Mouse (Mus musculus) gastrocnemius, postnatal 25 days (tissue): Measurements from ENCODE around the gene Bsg. TPM values are rescaled to one million over a fixed set of nuclear protein-coding genes. Genes with fewer than 3 reads are reported as not detected.
"Not testable (repeated sequence)": the region's sequence is repeated elsewhere in the genome, so short reads cannot be mapped to it uniquely, and the experiment has no call there.

ENCODE experiments used
- DNase-seq: peaks from one replicate; pipeline ENCODE4 v3.0.0; 2022
- total RNA-seq, 2 experiments: library from RNA; stranded (reverse); gene quantifications; 1 replicate in 1 of 2; 2 replicates in 1 of 2; pipeline ENCODE4 v1.2.3; 2021

Gene Bsg
- total RNA-seq, 2 experiments from 2014 or later: 513 to 650 TPM

DNA sequence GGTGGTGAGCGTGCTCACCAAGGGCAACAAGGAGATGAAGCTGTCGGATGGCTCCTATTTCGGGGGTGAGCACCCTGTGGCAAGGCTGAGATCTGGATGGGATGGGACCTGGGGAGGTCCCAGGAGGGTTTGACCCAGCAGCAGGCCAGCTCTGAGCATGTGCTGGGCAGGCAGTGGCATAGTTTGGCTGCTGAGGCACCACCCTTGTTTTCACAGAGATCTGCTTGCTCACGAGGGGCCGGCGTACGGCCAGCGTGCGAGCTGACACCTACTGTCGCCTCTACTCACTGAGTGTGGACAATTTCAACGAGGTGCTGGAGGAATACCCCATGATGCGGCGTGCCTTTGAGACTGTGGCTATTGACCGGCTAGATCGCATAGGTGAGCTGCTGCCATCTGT, 29.6 kb downstream of the Bsg start:
- no peak for DNase-seq

DNA sequence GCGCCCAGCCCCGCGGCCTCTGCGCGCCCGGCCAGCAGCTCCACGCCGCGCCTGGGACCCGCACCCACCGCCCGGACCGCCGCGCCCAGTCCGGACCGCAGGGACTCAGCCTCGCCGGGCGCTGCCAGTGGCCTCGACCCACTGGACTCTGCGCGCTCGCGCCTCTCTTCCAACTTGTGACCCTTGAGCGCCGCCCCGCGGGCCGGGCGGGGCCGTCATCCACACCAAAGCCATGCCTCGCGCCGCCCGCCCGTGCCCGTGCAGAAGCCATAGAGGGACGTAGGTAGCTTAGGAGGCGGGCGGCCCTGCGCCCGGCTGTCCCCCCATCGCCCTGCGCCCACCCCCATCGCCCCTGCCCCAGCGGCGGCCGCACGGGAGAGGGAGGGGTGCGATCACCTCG, 31.1 kb downstream of the Bsg start:
- DNase-seq: no peak

DNA sequence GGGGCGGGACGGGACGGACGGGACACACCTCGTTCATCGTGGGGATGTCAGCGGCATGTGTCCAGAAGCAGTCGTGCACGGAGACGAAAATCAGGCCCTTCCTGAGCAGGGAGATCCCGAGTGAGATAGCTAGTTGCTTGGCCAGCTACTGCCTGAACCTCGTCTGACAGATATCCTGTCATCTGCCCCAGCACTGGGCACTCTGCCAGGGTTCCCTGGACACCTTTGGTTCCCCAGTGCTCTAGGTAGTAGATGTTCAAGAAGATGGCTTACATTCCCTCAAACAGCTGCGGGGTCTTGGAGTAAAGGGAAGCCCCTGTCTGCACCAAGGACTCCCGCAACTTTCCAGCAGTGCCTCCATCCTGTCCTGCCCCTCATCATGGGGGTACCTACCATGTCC, 32.4 kb downstream of the Bsg start:
- no peak for DNase-seq

DNA sequence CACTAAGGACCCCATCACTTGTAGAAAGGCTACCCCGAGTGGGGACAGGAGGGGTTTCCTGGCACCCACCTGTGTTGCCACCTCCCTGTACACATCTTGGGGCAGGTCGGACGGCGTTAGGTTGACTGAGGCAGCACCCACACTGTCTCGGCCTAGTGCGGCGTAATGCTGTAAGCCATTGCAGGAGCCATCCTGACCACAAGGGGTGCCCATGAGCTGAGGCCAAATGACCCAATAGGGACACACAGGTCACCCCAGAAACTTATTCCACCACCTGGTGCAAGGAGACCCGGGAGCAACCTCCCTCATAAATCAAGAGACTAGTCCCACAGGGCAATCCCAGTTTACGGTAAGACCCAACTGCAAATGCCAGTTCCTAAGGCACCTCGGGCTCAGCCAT, 34.0 kb downstream of the Bsg start:
- no peak for DNase-seq

DNA sequence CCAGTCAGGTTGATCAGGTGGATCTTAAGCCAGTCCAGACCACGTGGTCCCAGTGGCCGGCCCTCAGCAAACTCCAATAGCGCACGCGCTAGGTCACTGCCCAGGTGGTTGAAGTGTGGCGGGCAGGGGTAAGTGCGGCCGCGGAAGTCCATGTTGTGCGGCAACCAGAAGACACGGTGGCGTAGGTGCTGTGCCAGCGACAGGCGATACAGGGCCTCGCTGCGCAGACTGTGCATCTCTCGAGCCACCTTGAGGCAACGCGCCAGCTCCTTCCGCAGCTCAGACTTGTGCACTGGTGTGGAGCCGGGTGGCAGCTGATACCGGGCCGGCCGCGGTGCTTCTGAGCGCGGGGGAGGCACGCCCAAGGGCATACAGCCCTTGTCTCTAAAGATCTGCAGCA, 34.9 kb downstream of the Bsg start:
- DNase-seq: no peak

DNA sequence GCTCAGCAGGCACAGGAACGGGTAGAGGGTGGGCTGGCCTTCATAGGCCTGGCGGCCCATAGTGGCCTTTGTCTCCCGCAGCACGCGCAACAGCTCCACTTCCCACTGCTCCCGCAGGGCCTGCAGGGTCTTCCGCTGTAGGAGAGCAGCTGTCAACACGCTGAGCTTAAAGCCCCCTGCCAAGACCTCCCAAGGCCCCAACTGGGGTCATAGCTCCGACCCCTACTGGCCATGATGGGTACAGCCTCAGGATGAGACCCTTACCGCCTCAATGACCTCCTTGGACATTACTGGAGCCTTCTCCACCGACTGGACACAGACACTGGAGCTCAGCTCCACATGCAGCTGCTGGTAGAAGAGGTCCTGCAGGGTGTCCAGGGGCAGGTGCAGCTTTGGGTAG, 36.6 kb downstream of the Bsg start:
- DNase-seq: no peak

DNA sequence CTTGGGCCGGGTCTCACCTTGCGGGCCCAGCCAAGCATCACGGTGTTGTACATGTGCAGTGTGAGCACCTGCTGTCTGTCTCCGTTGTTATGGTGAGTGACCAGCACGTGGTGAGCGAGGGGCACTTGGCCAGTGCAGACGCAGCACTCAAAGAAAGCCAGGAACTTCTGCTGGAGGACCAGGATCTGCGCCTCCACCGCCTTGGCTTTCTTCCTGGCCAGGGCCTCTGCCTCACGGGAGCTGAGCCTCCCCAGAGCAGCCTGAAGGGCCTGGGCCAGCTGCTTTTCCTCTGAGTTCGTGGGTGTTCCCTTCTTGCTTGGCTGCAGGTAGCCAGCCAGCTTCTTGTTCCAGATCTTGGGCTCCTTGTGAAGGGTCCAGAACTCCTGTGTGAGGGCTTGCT, 38.9 kb downstream of the Bsg start:
- DNase-seq: no peak

DNA sequence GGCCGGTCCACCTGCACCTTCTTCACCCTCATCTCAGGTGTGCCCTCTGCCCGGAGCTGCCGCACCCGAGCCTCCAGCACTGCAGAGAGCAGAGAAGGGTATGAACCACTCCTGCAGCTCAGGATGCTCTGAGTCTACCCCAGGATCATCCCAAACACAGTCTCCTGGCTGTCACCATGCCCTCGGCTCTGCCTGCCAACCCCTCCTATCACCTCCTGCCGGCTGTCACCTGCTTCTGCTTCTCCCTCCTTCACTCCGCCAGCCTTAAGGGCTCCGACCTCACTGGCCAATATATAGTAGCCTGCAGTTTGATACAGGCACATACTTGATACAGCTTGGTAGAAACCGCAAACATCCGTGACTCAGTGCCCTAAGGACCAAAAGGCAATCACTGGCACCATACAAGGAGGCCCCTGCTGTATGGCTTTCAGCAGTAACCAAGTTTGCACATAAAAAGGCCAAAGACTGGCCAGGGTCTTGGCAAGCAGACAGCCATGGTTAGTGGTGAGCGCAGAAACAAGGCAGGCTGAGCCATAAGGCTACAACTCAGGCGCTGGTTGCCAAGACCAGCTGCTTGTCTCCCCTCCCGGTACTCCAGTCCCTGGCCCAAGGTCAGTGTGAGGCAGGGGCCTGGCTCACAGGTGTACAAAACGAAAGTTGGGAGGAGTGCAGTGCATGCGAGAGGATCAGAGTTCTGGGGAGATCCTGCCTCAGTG, 39.5 kb downstream of the Bsg start:
- DNase-seq: no peak

DNA sequence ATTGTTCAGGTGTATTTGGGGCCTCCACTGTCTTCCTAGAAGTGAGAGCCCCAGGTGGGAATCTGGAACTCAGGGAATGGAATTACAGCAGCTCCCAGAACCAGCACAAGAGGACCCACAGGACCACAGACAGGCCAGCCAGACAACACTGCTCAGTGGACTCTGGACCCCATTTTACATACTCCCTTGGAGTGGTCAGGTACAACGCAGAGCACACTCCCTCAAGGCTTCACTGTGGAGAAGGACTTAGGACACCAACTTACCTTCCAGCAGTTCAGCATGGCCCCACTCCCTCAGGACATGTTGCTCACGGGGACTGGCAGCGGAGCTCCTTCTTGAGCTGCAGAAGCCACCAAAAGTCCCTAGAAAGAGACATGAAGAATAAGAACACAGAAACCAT, 41.1 kb downstream of the Bsg start:
- no peak for DNase-seq

DNA sequence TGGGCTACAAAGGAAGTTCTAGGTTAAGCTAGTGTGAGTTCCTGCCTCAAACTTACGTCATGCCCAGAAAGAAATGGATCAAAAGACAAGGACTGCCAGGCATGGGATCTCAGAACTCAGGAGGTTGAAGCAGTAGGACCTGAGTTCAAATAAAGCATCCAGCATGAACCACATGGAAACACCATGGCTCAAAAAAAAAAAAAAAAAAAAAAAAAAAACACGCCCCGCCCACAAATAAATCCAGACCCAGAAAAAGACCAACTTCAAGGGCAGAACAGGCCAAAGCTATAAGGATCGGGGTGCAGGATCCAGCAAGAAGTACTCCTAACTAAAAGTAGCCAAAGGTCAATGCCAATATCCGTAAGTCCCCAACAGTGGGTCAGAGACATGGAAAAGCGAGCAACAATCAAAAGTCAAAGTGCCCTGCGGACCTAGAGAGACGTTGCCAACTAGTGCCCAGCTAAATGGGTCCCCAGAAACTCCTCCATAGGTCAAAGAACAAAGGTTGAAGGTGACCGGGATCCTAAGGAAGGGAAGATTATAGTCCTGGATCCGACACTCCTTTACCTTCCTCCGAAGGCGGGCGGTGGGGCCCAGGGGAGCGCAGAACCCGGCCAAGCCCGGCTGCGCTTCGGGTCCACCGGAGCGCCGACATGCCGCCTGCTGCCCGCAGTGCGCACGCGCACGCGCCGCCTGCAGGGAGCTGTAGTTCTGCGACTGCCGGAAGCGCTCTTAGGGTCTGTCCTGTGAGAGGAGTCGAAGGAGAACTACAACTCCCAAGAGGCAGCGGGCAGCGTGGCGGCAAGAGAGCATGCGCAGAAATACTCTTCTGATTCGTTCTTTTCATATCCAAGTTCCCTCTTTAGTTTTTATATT, 41.8 kb downstream of the Bsg start, which contains the start of gene Polrmt:
Gene Polrmt, minus strand, starts transcription at position 684 of the 876 bp plus-strand sequence.
- DNase-seq: peak; percentile 96

DNA sequence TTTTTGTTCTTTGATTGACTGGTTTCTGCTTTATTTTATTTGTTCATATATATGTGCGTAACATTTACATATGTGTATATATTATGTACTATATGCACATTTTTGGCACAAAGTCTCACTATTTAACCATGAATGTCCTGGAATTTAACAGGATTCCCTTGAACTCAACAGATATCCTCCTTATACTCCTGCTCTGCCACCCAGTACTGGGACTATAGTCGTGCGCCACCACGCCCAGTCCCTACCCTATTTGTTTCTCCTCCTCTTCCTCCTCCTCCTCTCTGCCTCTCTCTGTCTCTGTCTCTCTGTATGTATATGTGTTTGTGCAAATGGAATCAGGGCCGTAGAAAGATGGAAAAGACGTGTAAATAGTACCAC, 42.5 kb downstream of the Bsg start:
- DNase-seq: no peak

DNA sequence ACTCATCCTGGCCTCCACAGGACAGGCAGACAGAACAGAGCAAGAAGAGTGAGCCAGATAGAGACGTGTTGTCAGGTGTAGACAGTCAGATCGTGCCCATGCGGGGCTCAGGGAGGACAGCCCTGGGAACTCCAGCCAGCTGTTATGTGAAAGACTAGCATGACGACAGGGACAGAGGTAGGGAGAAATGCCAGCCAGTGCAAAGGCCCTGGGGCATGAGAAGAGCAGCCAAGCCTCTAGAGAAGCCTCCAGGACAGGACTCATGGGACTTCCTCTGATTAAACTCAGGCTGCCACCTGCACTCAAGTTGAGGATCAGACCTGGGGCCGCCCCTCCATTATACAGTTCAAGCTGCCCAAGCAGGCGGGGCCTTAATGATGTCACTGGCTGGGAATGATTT, 44.2 kb downstream of the Bsg start:
- no peak for DNase-seq

DNA sequence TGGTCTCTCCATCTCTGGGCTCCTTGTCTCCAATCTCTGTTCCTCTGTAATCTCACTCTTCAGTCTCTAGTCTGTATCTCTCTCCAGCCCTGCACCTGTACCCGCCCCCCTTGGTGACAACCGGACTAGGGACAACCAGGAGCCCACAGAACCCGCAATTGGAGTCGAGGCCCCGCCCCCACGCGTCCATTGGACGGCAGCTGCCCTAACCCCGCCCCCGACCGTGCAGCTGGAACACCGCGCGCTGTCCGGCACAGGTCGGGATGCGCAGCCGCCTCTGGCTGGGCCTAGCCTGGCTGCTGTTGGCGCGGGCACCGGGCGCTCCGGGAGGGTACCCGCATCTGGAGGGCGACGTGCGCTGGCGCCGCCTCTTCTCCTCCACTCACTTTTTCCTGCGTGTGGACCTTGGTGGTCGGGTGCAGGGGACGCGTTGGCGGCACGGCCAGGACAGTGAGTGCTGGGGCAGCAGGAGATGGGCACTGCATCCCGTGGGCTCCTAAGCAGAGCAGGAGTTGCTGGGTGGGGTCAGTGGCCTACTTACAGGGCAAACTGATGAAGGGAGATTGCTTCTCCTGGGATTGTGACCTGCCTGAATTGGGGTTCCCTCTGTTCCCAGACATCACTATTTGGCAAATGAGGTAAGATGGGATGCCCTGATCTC, 50.7 kb downstream of the Bsg start, which contains the start of gene Fgf22:
Gene Fgf22, plus strand, starts transcription at position 221 of the 661 bp plus-strand sequence.
- peak; percentile 68 for DNase-seq

DNA sequence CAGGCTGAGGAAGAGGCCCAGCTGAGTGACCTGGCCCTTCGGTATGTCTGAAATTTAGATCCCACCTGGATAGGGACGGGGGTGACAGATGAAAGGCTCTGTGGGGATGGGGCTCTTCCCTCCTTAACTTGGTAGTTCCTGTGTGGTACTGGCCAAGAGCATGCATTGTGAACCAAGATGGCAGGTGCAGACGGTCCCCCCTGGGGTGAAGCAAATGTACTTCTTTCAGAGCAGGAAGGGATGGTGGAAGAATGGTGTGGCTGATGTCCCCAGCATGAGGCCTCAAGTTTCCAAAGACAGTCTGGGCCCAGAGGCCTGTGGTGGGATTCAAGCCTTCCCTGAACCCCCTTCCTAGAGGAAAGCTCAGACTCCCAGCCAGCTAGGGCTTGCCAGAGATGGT, 51.6 kb downstream of the Bsg start:
- no peak for DNase-seq

DNA sequence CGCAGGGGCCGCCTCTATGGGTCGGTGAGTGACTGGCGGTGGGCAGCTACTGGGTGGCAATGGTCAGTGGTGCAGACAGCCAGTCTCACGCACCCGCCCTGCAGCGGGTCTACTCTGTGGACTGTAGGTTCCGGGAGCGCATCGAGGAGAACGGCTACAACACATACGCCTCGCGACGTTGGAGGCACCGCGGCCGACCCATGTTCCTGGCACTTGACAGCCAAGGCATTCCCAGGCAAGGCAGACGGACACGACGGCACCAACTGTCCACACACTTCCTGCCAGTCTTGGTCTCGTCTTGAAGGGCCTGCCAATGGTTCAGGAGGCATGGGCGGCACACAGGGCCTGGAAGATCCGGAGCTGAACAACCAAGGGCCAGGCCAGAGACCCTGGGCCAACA, 52.4 kb downstream of the Bsg start:
- no peak for DNase-seq

DNA sequence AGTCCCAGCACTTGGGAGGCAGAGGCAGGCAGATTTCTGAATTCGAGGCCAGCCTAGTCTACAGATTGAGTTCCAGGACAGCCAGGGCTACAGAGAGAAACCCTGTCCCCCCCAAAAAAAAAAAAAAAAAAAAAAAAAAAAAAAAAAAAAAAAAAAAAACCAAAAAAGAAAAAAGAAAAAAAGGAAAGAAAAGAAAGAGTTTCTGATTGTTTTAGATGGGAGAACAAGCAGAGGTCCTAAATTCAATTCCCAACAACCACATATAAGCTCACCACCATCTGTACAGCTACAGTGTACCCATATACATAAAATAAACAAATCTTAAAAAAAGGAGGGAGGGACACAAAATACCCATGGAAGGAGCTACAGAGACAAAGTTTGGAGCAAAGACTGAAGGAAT, 55.4 kb downstream of the Bsg start:
- DNase-seq: not testable (repeated sequence)

DNA sequence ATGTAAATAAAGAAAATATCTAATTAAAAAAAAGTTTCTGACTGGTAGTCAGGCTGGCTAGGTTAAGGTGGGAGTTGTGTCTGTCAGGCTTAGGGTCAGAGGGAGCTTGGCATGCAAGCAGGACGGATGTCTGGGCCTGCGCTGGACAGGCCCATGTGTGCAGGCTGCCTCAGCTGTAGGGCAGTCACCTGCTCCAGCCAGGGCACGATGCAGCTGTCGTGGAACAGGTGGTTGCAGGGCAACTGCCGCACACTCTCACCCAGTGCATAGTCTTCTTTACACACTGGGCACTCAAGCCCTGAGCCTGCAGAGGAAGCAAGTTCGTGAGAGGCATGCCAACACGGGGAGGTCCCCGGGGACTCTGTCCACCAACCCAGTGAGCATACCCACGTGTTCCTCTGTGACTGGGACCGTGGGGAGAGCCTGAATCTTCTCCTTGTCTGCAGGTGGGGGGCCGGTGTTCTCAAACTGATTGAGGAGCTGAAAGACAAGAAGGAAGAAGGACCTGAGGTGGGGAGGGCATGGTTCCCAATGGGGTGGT, 56.4 kb downstream of the Bsg start:
- DNase-seq: no peak

Other genes starting within 250 kb of the Bsg start
- not detected for gene Vmn2r83, start 235.8 kb upstream of the Bsg start, total RNA-seq
- gene Plpp2, start 170.7 kb upstream of the Bsg start, total RNA-seq: 1 to 10 TPM in 1 of 2 experiments, under 1 TPM in 1; 0.84 to 1.2 TPM
- 10 to 100 TPM; 12.6 to 14.8 TPM for gene Mier2, start 149.3 kb upstream of the Bsg start, total RNA-seq
- gene Theg, start 117.2 kb upstream of the Bsg start, total RNA-seq: not detected
- not detected for gene C2cd4c, start 90.5 kb upstream of the Bsg start, total RNA-seq
- gene Shc2, start 66.6 kb upstream of the Bsg start, total RNA-seq: 1 to 10 TPM; 2.1 to 2.3 TPM
- gene Odf3l2, start 58.8 kb upstream of the Bsg start, total RNA-seq: 10 to 100 TPM; 14.8 to 17.1 TPM
- gene Madcam1, start 39.9 kb upstream of the Bsg start, total RNA-seq: not detected
- gene Tpgs1, start 35.1 kb upstream of the Bsg start, total RNA-seq: 10 to 100 TPM; 19.1 to 19.6 TPM
- gene Cdc34, start 22.3 kb upstream of the Bsg start, total RNA-seq: 100 to 1,000 TPM; 329 to 332 TPM
- gene Gzmm, start 15.5 kb upstream of the Bsg start, total RNA-seq: 1 to 10 TPM; 4.0 to 4.4 TPM
- under 1 TPM; 0.67 TPM for gene Hcn2, start 12.1 kb downstream of the Bsg start, total RNA-seq
- 10 to 100 TPM; 26.7 to 27.2 TPM for gene Polrmt, start 42.1 kb downstream of the Bsg start, total RNA-seq
- gene Fgf22, start 50.6 kb downstream of the Bsg start, total RNA-seq: not detected
- gene Rnf126, start 62.5 kb downstream of the Bsg start, total RNA-seq: 10 to 100 TPM; 27.4 to 33.4 TPM
- 1 to 10 TPM; 2.0 to 2.1 TPM for gene Fstl3, start 72.8 kb downstream of the Bsg start, total RNA-seq
- not detected for gene Prss57, start 86.5 kb downstream of the Bsg start, total RNA-seq
- gene Palm, start 89.1 kb downstream of the Bsg start, total RNA-seq: 10 to 100 TPM; 23.6 to 24.8 TPM
- gene Misp, start 116.5 kb downstream of the Bsg start, total RNA-seq: under 1 TPM in 1 of 2 experiments, not detected in 1; 0.40 TPM
- gene Ptbp1, start 149.9 kb downstream of the Bsg start, total RNA-seq: 10 to 100 TPM; 26.8 to 27.1 TPM
- gene Prtn3, start 170.0 kb downstream of the Bsg start, total RNA-seq: under 1 TPM in 1 of 2 experiments, not detected in 1; 0.35 TPM
- gene Plppr3, start 170.1 kb downstream of the Bsg start, total RNA-seq: under 1 TPM; 0.13 to 0.27 TPM
- not detected for gene Elane, start 181.8 kb downstream of the Bsg start, total RNA-seq
- gene Cfd, start 186.4 kb downstream of the Bsg start, total RNA-seq: 100 to 1,000 TPM in 1 of 2 experiments, 10 to 100 TPM in 1; 12.5 to 381 TPM
- 10 to 100 TPM; 29.2 to 34.4 TPM for gene Med16, start 204.4 kb downstream of the Bsg start, total RNA-seq
- not detected for gene Gm26602, start 206.4 kb downstream of the Bsg start, total RNA-seq
- under 1 TPM; 0.18 to 0.29 TPM for gene Kiss1r, start 212.5 kb downstream of the Bsg start, total RNA-seq
- gene R3hdm4, start 216.7 kb downstream of the Bsg start, total RNA-seq: 100 to 1,000 TPM; 103 to 113 TPM
- 1 to 10 TPM; 2.4 to 2.8 TPM for gene Arid3a, start 222.6 kb downstream of the Bsg start, total RNA-seq